Mouse (Mus musculus): Measurements from ENCODE around the gene Uchl5. TPM values are rescaled to one million over a fixed set of nuclear protein-coding genes. Genes with fewer than 3 reads are reported as not detected.

The Uchl5 gene
- polyA plus RNA-seq (2015; fragmentation: Nextera tagmentation; extraction: Ambion mirVana), result 29.2 and 62.4 TPM in 2 replicates

DNA sequence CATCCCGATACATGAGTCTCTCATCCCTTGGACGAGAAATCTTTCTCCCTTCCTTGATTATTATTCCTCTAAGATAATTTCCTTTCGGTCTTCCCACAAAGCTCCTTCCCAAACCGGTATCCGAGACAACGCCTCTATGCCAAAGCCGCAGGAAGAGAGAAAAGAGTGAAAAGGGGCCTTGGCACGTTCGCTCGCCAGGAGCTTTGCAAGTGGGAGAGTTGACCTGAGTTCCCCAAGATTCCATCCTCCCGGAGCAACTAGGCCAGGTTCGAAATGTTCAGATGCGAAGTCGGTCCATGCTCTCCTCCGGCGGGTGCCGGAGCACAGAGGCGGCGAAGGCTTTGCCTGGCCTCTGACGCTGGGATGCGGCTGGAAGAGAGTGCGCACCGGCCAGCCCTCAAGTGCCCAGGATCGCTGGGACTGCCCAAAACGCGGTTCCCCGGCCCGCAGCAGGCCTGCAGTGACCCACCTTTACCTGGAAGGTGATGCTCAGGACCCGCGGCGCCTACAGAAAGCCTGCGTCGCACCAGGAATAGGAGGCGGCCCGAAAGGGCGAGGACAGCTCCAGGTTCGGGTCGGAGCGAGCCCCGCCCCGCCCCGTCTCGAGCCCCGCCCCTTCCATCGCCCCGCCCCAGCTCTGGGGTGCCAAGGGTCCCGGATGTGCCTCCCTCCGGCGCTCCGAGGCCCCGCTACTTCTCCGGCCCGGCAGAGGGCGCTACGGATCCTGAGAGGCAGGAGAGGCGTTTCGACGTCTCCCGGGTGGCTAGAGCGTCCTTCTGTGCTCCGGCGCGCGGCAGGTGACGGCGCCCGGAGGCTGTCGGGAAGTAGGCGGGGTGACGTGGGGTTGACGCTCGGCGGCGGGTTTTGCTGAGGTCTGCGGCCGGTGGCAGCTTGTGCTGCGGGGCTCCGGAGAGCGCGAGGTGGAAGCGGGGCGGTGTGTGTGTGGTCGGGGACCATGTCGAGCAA, at the start of gene Uchl5, which contains the start of gene Trove2:
Uchl5 (plus strand) TSS at position 827 of the 966 bp plus-strand sequence.
Trove2 (minus strand) TSS at position 623 of the 966 bp plus-strand sequence.

Other genes with a start within 250 kb of the Uchl5 start
- gene B3galt2, start 136.6 kb upstream of the Uchl5 start, polyA plus RNA-seq (2015; fragmentation: Nextera tagmentation; extraction: Ambion mirVana), result 0.54 and 1.5 TPM in 2 replicates
- gene Cdc73, start 74.4 kb upstream of the Uchl5 start, polyA plus RNA-seq (2015; fragmentation: Nextera tagmentation; extraction: Ambion mirVana), result 14.5 and 22.3 TPM in 2 replicates
- gene Glrx2, start 60.9 kb upstream of the Uchl5 start, polyA plus RNA-seq (2015; fragmentation: Nextera tagmentation; extraction: Ambion mirVana), result 97.8 and 115 TPM in 2 replicates
- gene Trove2, start 204 bp upstream of the Uchl5 start, polyA plus RNA-seq (2015; fragmentation: Nextera tagmentation; extraction: Ambion mirVana), result 6.4 and 8.4 TPM in 2 replicates
- 179 and 301 TPM in 2 replicates for gene Rgs2, start 226.9 kb downstream of the Uchl5 start, polyA plus RNA-seq (2015; fragmentation: Nextera tagmentation; extraction: Ambion mirVana)

All from adrenal gland, postnatal 0 days (tissue).